In the genomic region with DNA sequence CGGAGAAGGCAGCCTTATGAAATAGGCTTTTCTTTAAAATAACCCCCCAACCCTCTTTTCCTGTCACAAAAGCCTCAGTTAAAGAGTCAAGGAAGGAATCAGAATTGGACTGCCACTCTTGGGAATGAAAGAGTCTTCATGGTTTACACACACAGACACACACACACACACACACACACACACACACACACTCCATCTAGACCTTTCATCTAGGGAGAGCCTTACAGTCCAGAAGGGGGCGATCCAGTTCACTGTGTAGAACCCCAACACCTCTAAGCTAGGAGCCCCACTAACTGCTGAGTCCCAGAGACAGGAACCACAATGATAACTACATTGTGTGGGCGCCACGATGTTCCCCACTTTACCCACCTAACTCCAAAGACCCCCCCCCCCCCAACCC, we compare ENCODE assay signal across 11 mouse cellular contexts. TPM values are rescaled to one million over a fixed set of nuclear protein-coding genes. Genes with fewer than 3 reads are reported as not detected.
DNase-seq lines count a peak whose midpoint lies in the region; ATAC-seq lines count a peak whose summit lies in the region.
"Had no signal": no experiment of that assay in that cellular context is flagged by ENCODE, and none has a peak within 500 bp of the region (broad histone marks: within the 10 kb centered on the region; RNA-seq: fewer than 3 reads in every experiment).

No protein-coding gene starts in this region.

- H3K4me3 ChIP-seq in hindbrain, embryonic 16.5 days (ENCODE audit: low read length) = peak overlapping the region; percentile 73

- H3K9ac ChIP-seq in hindbrain, embryonic 16.5 days (ENCODE audit: low read depth, low read length) = peak overlapping the region; percentile 53
- H3K9ac ChIP-seq: liver, postnatal 0 days had no signal

- peak overlapping the region; percentile 7 for H3K27ac ChIP-seq in hindbrain, embryonic 16.5 days (ENCODE audit: low read depth, low read length)

- 0 out of 2 replicates have a peak, but pooled peaks have one; percentile 34 for ATAC-seq in hindbrain, embryonic 16.5 days

- H3K9me3 ChIP-seq in hindbrain, embryonic 16.5 days (ENCODE audit: control insufficient read depth, low read length) = no peaks in the 10 kb centered on the region

- 0% methylated on average over 4 of the region's 4 CpGs for WGBS in hindbrain, embryonic 16.5 days

- H3K4me1 ChIP-seq in hindbrain, embryonic 16.5 days (ENCODE audit: control insufficient read depth, insufficient read depth, low read depth, low read length) = peaks cover 27% of the 10 kb centered on the region

- no peaks in the 10 kb centered on the region for H3K36me3 ChIP-seq in hindbrain, embryonic 16.5 days (ENCODE audit: control insufficient read depth, insufficient read depth, low read length)

- H3K27me3 ChIP-seq in hindbrain, embryonic 16.5 days (replicated peaks; ENCODE audit: control insufficient read depth, insufficient read depth, low read length) = peaks cover 6% of the 10 kb centered on the region; the same call in 1 of the 2 replicates

- DNase-seq in right cerebral cortex, adult 18-20 months = peak; percentile 54
- no peak for DNase-seq in right cerebral cortex, postnatal 36 days (ENCODE audit: low spot score in 2 of 2)
- peak; percentile 41 to 71 for DNase-seq in cerebellum, postnatal 25 days
- DNase-seq in heart, adult 8-10 months (ENCODE audit: low spot score) = no peak
- no peak for DNase-seq in kidney, postnatal 10 days
- DNase-seq in thymus, postnatal 4 days = no peak

- H3K4me2 ChIP-seq in hindbrain, embryonic 16.5 days (ENCODE audit: low read length) = peak overlapping the region; percentile 86

RNA-seq across cellular contexts. Expression of a gene that starts 0.7 kb away (rescaled TPM):
- 9.5 and 20.7 TPM in 2 replicates for polyA plus RNA-seq in hindbrain, embryonic 16.5 days (2015; fragmentation: Nextera tagmentation; extraction: Ambion mirVana)
- total RNA-seq in heart, adult 8-10 months (2022) = under 1 TPM; 0.19 to 0.31 (median 0.22) TPM
- total RNA-seq: neutrophil, adult 5-6 weeks had no signal
- polyA plus RNA-seq: heart, postnatal 0 days; liver, postnatal 0 days; Patski had no signal

Comparison
In these comparisons a context has a peak if more than half of its experiments do, and no peak if none do; other contexts are left out.
1. DNase-seq: peak in right cerebral cortex, adult 18-20 months (single experiment) and cerebellum, postnatal 25 days (2 of 2); none in right cerebral cortex, postnatal 36 days (0 of 2), heart, adult 8-10 months (single experiment), kidney, postnatal 10 days (single experiment) and thymus, postnatal 4 days (single experiment).